Mouse (Mus musculus) embryo, embryonic 11.5 days (tissue): ENCODE data around the gene Ube2h.
A peak's percentile ranks its signal among the peaks of the same experiment; 100 is the strongest.
"Not testable (repeated sequence)": the region's sequence is repeated elsewhere in the genome, so short reads cannot be mapped to it uniquely, and the experiment has no call there.

ENCODE experiments used
- DNase-seq: peaks from one replicate; pipeline ENCODE4 v3.0.0-alpha.2; 2012; ENCODE audit warnings: low read depth, low spot score

Ube2h gene

GRCm38 (mm10) chr6:30304399-30304917 is at the start of gene Ube2h:
Ube2h (minus strand) TSS chr6:30304539.
- DNase-seq: peak; percentile 99

- no peak for DNase-seq
These were observed 49.3 kb upstream of the Ube2h start for GRCm38 (mm10) chr6:30353661-30354060.

- DNase-seq: no peak
These were observed 48.4 kb upstream of the Ube2h start for GRCm38 (mm10) chr6:30352762-30353161.

- DNase-seq: no peak
These were observed 47.0 kb upstream of the Ube2h start for GRCm38 (mm10) chr6:30351290-30351689.

- no peak for DNase-seq
These were observed 43.0 kb upstream of the Ube2h start for GRCm38 (mm10) chr6:30347288-30347801.

GRCm38 (mm10) chr6:30346737-30347136 is 42.4 kb upstream of the Ube2h start:
- no peak for DNase-seq

GRCm38 (mm10) chr6:30344032-30344431 is 39.7 kb upstream of the Ube2h start:
- no peak for DNase-seq

GRCm38 (mm10) chr6:30340231-30340873 is 36.0 kb upstream of the Ube2h start:
- no peak for DNase-seq

- DNase-seq: no peak
These were observed 32.6 kb upstream of the Ube2h start for GRCm38 (mm10) chr6:30336912-30337311.

GRCm38 (mm10) chr6:30332262-30332661 is 27.9 kb upstream of the Ube2h start:
- no peak for DNase-seq

- DNase-seq: no peak
These were observed 26.4 kb upstream of the Ube2h start for GRCm38 (mm10) chr6:30330706-30331105.

- no peak for DNase-seq
These were observed 21.7 kb upstream of the Ube2h start for GRCm38 (mm10) chr6:30325932-30326501.

- DNase-seq: no peak
These were observed 16.7 kb upstream of the Ube2h start for GRCm38 (mm10) chr6:30321002-30321401.

GRCm38 (mm10) chr6:30319216-30319615 is 14.9 kb upstream of the Ube2h start:
- no peak for DNase-seq

GRCm38 (mm10) chr6:30312006-30312405 is 7.7 kb upstream of the Ube2h start:
- DNase-seq: no peak

GRCm38 (mm10) chr6:30308751-30309150 is 4.4 kb upstream of the Ube2h start:
- DNase-seq: no peak

- DNase-seq: no peak
These were observed 3.4 kb upstream of the Ube2h start for GRCm38 (mm10) chr6:30307691-30308090.

GRCm38 (mm10) chr6:30303771-30304398 is 454 bp downstream of the Ube2h start:
- not testable (repeated sequence) for DNase-seq

GRCm38 (mm10) chr6:30302781-30303631 is 1.3 kb downstream of the Ube2h start:
- DNase-seq: no peak

GRCm38 (mm10) chr6:30302156-30302555 is 2.2 kb downstream of the Ube2h start:
- no peak for DNase-seq

- DNase-seq: no peak
These were observed 3.4 kb downstream of the Ube2h start for GRCm38 (mm10) chr6:30300901-30301300.

- peak; percentile 59 for DNase-seq
These were observed 4.0 kb downstream of the Ube2h start for GRCm38 (mm10) chr6:30300372-30300771.
